Mouse (Mus musculus) MEL (cell line): ENCODE results near the gene Fkbp8. TPM values are rescaled to one million over a fixed set of nuclear protein-coding genes. Genes with fewer than 3 reads are reported as not detected.

Source experiments
- DNase-seq: peaks from one replicate; pipeline ENCODE4 v3.0.0; 2011; ENCODE audit warnings: low read depth, low spot score
- H3K27ac ChIP-seq: 2 replicates; pipeline ENCODE4 v1.5.1; 2012; ENCODE audit warnings: low read depth, mild to moderate bottlenecking, control low read depth, low read length, moderate library complexity; ENCODE audit not compliant: control insufficient read depth
- H3K27me3 ChIP-seq, 2 experiments: fragments of 150-350 bp in 1 of 2; sonication (generic) in 1 of 2; 2 replicates each; pipeline ENCODE4 v1.6.1; 2012; ENCODE audit warnings: low read length in 2 of 2, mild to moderate bottlenecking in 2 of 2, improper control_type of control experiment in 1 of 2, moderate library complexity in 1 of 2; ENCODE audit not compliant: insufficient read depth in 2 of 2, control insufficient read depth in 1 of 2
- H3K36me3 ChIP-seq, 2 experiments: 2 replicates each; pipeline ENCODE4 v1.6.1; 2012 to 2014; ENCODE audit warnings: low read length in 2 of 2, improper control_type of control experiment in 1 of 2, inconsistent platforms in 1 of 2, mild to moderate bottlenecking in 1 of 2; ENCODE audit not compliant: insufficient read depth in 2 of 2, control insufficient read depth in 1 of 2
- H3K4me1 ChIP-seq, 2 experiments: fragments of 150-350 bp in 1 of 2; sonication (generic) in 1 of 2; 2 replicates each; pipeline ENCODE4 v1.6.1; 2012; ENCODE audit warnings: low read length in 2 of 2, improper control_type of control experiment in 1 of 2, mild to moderate bottlenecking in 1 of 2; ENCODE audit not compliant: insufficient read depth in 2 of 2, control insufficient read depth in 1 of 2
- H3K4me3 ChIP-seq, 2 experiments: fragments of 150-350 bp in 1 of 2; sonication (generic) in 1 of 2; 2 replicates each; pipeline ENCODE4 v1.5.1; 2012; ENCODE audit warnings: low read depth in 2 of 2, low read length in 2 of 2, mild to moderate bottlenecking in 2 of 2, moderate library complexity in 2 of 2, control low read depth in 1 of 2, improper control_type of control experiment in 1 of 2; ENCODE audit not compliant: control insufficient read depth in 1 of 2, insufficient read depth in 1 of 2
- H3K79me2 ChIP-seq: 2 replicates; pipeline ENCODE4 v1.6.1; 2012; ENCODE audit warnings: mild to moderate bottlenecking, low read length, moderate library complexity; ENCODE audit not compliant: control insufficient read depth, poor library complexity, insufficient read depth
- H3K9ac ChIP-seq: 2 replicates; pipeline ENCODE4 v1.6.1; 2012; ENCODE audit warnings: low read depth, mild to moderate bottlenecking, control low read depth, low read length, moderate library complexity; ENCODE audit not compliant: control insufficient read depth, poor library complexity, severe bottlenecking
- H3K9me3 ChIP-seq: fragments of 150-350 bp; sonication (generic); replicated peaks from 2 replicates; pipeline ENCODE4 v1.6.1; 2012; ENCODE audit warnings: mild to moderate bottlenecking, low read length, improper control_type of control experiment, moderate library complexity; ENCODE audit not compliant: insufficient read depth
- CHD1 ChIP-seq: IDR thresholded peaks from 2 replicates; pipeline ENCODE4 v1.6.1; 2012; ENCODE audit warnings: low read depth, mild to moderate bottlenecking, inconsistent platforms, low read length, improper control_type of control experiment
- E2F4 ChIP-seq: IDR thresholded peaks from 2 replicates; pipeline ENCODE4 v1.6.1; 2011; ENCODE audit warnings: low read depth, low read length, improper control_type of control experiment, borderline replicate concordance
- ELF1 ChIP-seq: IDR thresholded peaks from 2 replicates; pipeline ENCODE4 v1.6.1; 2014; ENCODE audit warnings: low read depth, mild to moderate bottlenecking, inconsistent platforms, low read length, improper control_type of control experiment, moderate library complexity
- EP300 ChIP-seq, 2 experiments: IDR thresholded peaks; 2 replicates each; pipeline ENCODE4 v1.6.1; 2011; ENCODE audit warnings: improper control_type of control experiment in 2 of 2, low read length in 2 of 2, low read depth in 1 of 2, mild to moderate bottlenecking in 1 of 2
- GATA1 ChIP-seq: IDR thresholded peaks from 2 replicates; pipeline ENCODE4 v1.6.1; 2011; ENCODE audit warnings: low read depth, low read length, improper control_type of control experiment
- HCFC1 ChIP-seq: IDR thresholded peaks from 2 replicates; pipeline ENCODE4 v1.6.1; 2012; ENCODE audit warnings: low read depth, mild to moderate bottlenecking, inconsistent platforms, low read length, improper control_type of control experiment, moderate library complexity
- JUND ChIP-seq: IDR thresholded peaks from 2 replicates; pipeline ENCODE4 v1.6.1; 2011; ENCODE audit warnings: low read depth, mild to moderate bottlenecking, improper control_type of control experiment, low read length
- MAFK ChIP-seq: IDR thresholded peaks from 2 replicates; pipeline ENCODE4 v1.6.1; 2011; ENCODE audit warnings: low read depth, mild to moderate bottlenecking, low read length, improper control_type of control experiment, borderline replicate concordance
- MAX ChIP-seq: IDR thresholded peaks from 2 replicates; pipeline ENCODE4 v1.6.1; 2011; ENCODE audit warnings: low read length, improper control_type of control experiment
- NELFE ChIP-seq: IDR thresholded peaks from 2 replicates; pipeline ENCODE4 v1.6.1; 2011; ENCODE audit warnings: low read depth, low read length, improper control_type of control experiment
- POLR2AphosphoS2 ChIP-seq: IDR thresholded peaks from 2 replicates; pipeline ENCODE4 v1.6.1; 2011; ENCODE audit warnings: low read length, improper control_type of control experiment
- POLR2AphosphoS5 ChIP-seq: IDR thresholded peaks from 2 replicates; pipeline ENCODE4 v1.6.1; 2012; ENCODE audit warnings: low read depth, borderline replicate concordance, mild to moderate bottlenecking, inconsistent platforms, low read length, moderate library complexity, mixed read lengths
- RAD21 ChIP-seq: IDR thresholded peaks from 2 replicates; pipeline ENCODE4 v1.6.1; 2011; ENCODE audit warnings: mild to moderate bottlenecking, low read depth, low read length, improper control_type of control experiment
- RCOR1 ChIP-seq: IDR thresholded peaks from 2 replicates; pipeline ENCODE4 v1.6.1; 2012; ENCODE audit warnings: low read depth, mild to moderate bottlenecking, inconsistent platforms, low read length, improper control_type of control experiment
- SIN3A ChIP-seq: IDR thresholded peaks from 2 replicates; pipeline ENCODE4 v1.6.1; 2012; ENCODE audit warnings: low read length, improper control_type of control experiment, inconsistent platforms
- UBTF ChIP-seq: IDR thresholded peaks from 2 replicates; pipeline ENCODE4 v1.6.1; 2012; ENCODE audit warnings: low read depth, mild to moderate bottlenecking, inconsistent platforms, low read length, improper control_type of control experiment, moderate library complexity, borderline replicate concordance; ENCODE audit not compliant: insufficient read depth
- USF1 ChIP-seq: IDR thresholded peaks from 2 replicates; pipeline ENCODE4 v1.6.1; 2014; ENCODE audit warnings: low read depth, mild to moderate bottlenecking, inconsistent platforms, low read length, improper control_type of control experiment, moderate library complexity
- ZC3H11A ChIP-seq: IDR thresholded peaks from 2 replicates; pipeline ENCODE4 v1.6.1; 2012; ENCODE audit warnings: low read depth, mild to moderate bottlenecking, inconsistent platforms, low read length, improper control_type of control experiment
- ZKSCAN1 ChIP-seq: IDR thresholded peaks from 2 replicates; pipeline ENCODE4 v1.6.1; 2012; ENCODE audit warnings: low read depth, mild to moderate bottlenecking, inconsistent platforms, low read length, improper control_type of control experiment, moderate library complexity
- ZMIZ1 ChIP-seq: IDR thresholded peaks from 2 replicates; pipeline ENCODE4 v1.6.1; 2012; ENCODE audit warnings: low read depth, mild to moderate bottlenecking, inconsistent platforms, low read length, improper control_type of control experiment, moderate library complexity
- polyA plus RNA-seq, 2 experiments: library from polyadenylated mRNA; stranded (reverse) in 1 of 2; unstranded in 1 of 2; fragments of >175 nt in 1 of 2; fragments of >200 nt in 1 of 2; gene quantifications; 2 replicates each; pipeline versions ENCODE4 v1.2.1 to v1.2.4; 2012; ENCODE audit warnings: low replicate concordance in 2 of 2, low read depth in 1 of 2; ENCODE audit not compliant: insufficient read length in 2 of 2, insufficient read depth in 1 of 2, missing spikeins in 1 of 2
- total RNA-seq: library from RNA; depleted of rRNA; stranded (reverse); fragments of 300-350 nt; gene quantifications from 2 replicates; pipeline ENCODE4 v1.2.3, GENCODE M21; 2012

Gene Fkbp8
- total and polyA plus RNA-seq, 3 experiments: 215 to 349 TPM; not detected in 1

DNA sequence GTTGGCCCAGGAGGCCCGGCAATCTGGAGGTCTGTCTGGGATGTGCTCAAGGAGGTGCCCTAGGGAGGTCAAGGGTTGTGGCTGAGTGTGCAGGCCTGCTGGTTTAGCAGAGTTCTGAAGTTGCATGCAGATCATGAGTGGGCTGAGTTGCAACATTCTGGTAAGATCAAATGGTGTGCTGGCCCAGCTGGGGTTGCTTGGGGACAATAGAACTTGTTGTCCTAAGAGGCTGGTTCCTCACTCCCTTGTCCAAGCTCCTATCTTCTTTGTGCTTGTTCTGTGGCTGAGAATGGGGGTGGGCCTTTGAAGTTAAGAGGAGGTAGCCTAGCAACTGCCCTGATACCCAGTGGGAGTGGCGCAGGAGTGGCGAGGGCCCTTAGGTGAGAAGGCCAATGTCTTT, 35.3 kb downstream of the Fkbp8 start:
- DNase-seq: no peak
- Histone ChIP-seq H3K36me3 (peaks cover 0 to 38% of the 10 kb centered on the region in 2 experiments; a peak in 3 of 4 replicates), H3K9me3 (no peaks in the 10 kb centered on the region), H3K27ac (no peak overlapping the region), H3K4me1 (peaks cover 44 to 64% of the 10 kb centered on the region in 2 experiments), H3K27me3 (no peaks in the 10 kb centered on the region), H3K79me2 (peaks cover 7% of the 10 kb centered on the region; the same call in 1 of the 2 replicates), H3K9ac (no peak overlapping the region), H3K4me3 (no peak overlapping the region)
- 0 out of 2 replicates have a peak, but pooled peaks have one; percentile 39 for TF ChIP-seq SIN3A
- no peak for TF ChIP-seq GATA1

DNA sequence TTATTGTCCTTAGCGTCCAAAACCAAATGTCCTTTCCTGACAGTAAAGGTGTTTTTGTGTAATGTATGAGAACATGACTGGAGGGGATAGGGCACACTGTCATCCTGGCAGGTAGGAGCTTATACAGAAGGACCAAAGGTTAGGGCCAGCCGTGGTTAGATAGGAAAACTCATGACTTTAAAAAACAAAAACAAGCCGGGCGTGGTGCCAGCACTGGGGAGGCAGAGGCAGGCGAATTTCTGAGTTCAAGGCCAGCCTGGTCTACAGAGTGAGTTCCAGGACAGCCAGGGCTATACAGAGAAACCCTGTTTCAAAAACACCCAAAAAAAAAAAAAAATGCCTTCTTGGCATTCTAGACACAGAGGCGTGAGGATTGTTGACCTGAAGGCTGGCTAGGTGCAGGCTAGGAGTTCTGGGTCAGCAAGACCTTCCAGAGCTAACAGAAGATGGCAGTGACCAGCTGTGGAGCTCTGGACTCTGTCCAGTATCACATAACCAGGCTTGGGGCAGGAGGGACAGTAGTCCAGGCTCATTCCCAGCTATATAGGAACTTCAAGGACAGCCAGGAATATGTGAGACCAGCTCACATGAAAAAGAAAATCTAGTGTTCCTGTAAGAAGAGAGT, 36.4 kb downstream of the Fkbp8 start:
- H3K36me3 ChIP-seq: peaks cover 0 to 35% of the 10 kb centered on the region in 2 experiments; a peak in 3 of 4 replicates
- DNase-seq: no peak
- no peaks in the 10 kb centered on the region for H3K27me3 ChIP-seq
- peaks cover 42 to 60% of the 10 kb centered on the region in 2 experiments for H3K4me1 ChIP-seq
- no peak for TF ChIP-seq RCOR1
- TF ChIP-seq JUND: no peak
- no peak for TF ChIP-seq POLR2AphosphoS2
- TF ChIP-seq NELFE: no peak
- TF ChIP-seq MAX: no peak
- TF ChIP-seq MAFK: no peak
- no peak for TF ChIP-seq ZMIZ1
- no peak for TF ChIP-seq EP300 (IDR thresholded peaks at IDR 0.05; ENCODE audit: low read depth in 1 of 2, low read length in 2 of 2)
- no peak for TF ChIP-seq UBTF
- no peak overlapping the region for H3K27ac ChIP-seq
- no peak overlapping the region for H3K4me3 ChIP-seq
- H3K9me3 ChIP-seq: no peaks in the 10 kb centered on the region
- H3K9ac ChIP-seq: no peak overlapping the region
- H3K79me2 ChIP-seq: peaks cover 7% of the 10 kb centered on the region; the same call in 1 of the 2 replicates

- TF ChIP-seq RAD21 (no peak), ZC3H11A (no peak), NELFE (no peak), ZMIZ1 (no peak), USF1 (no peak), ELF1 (no peak), HCFC1 (no peak), CHD1 (no peak), MAX (no peak), POLR2AphosphoS5 (no peak), ZKSCAN1 (no peak), E2F4 (no peak)
- Histone ChIP-seq H3K4me1 (peaks cover 42 to 57% of the 10 kb centered on the region in 2 experiments), H3K9me3 (no peaks in the 10 kb centered on the region), H3K79me2 (peaks cover 8% of the 10 kb centered on the region; the same call in 1 of the 2 replicates), H3K4me3 (no peak overlapping the region), H3K27me3 (no peaks in the 10 kb centered on the region), H3K27ac (peak overlapping the region; percentile 20; the same call in 1 of the 2 replicates), H3K36me3 (peaks cover 0 to 35% of the 10 kb centered on the region in 2 experiments; a peak in 3 of 4 replicates), H3K9ac (no peak overlapping the region)
- DNase-seq: no peak
Measured at GRCm38 (mm10) chr8:70564696-70565235, 37.2 kb downstream of the Fkbp8 start.
